Mouse (Mus musculus): Measurements from ENCODE around the gene Atp23. TPM values are rescaled to one million over a fixed set of nuclear protein-coding genes. Genes with fewer than 3 reads are reported as not detected.
A peak's percentile ranks its signal among the peaks of the same experiment; 100 is the strongest.
"Not testable (repeated sequence)": the region's sequence is repeated elsewhere in the genome, so short reads cannot be mapped to it uniquely, and the experiment has no call there.

The Atp23 gene
- polyA plus RNA-seq, 1 experiment from 2014 or later = 15.4 TPM

DNA sequence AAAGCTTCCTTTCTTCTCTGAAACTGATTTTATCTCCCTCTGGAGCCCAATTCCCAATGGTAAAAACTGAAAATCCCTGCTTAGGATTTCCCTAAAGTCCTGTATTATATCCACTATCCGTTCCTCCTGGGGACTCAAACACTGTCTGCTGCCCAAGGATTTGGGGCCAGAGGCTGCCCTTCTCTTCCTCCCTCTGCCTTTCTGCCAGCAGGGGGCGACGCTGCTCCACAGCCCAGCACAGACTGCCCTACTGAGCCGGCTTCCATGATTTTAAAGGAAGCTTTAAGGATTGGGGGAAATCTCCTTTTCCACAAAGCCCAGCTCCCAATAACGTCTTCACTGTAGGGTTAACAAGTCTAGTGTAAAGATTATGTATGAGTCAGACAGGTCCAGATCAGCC is 68.1 kb downstream of the Atp23 start:
- peak; percentile 45 for DNase-seq (ENCODE audit: low spot score)
- Histone ChIP-seq H3K27ac (no peak overlapping the region), H3K9me3 (no peaks in the 10 kb centered on the region)

GRCm38 (mm10) chr10:126831329-126831728 is 69.8 kb downstream of the Atp23 start:
- no peak for DNase-seq (ENCODE audit: low spot score)
- no peak overlapping the region for H3K4me3 ChIP-seq
- H3K27ac ChIP-seq = no peak overlapping the region
- H3K36me3 ChIP-seq = no peaks in the 10 kb centered on the region
- H3K9me3 ChIP-seq = no peaks in the 10 kb centered on the region
- no peaks in the 10 kb centered on the region for H3K27me3 ChIP-seq (ENCODE audit: insufficient read depth, poor library complexity, severe bottlenecking)
- WGBS = 84% methylated on average over 5 of the region's 5 CpGs
- H3K4me1 ChIP-seq (replicated peaks) = peaks cover 9% of the 10 kb centered on the region

More for the DNA sequence above, 68.1 kb downstream of the Atp23 start:
- no peak overlapping the region for H3K4me3 ChIP-seq
- H3K4me1 ChIP-seq (replicated peaks) = peaks cover 9% of the 10 kb centered on the region
- H3K36me3 ChIP-seq = no peaks in the 10 kb centered on the region
- 31% methylated on average over 5 of the region's 5 CpGs for WGBS
- no peaks in the 10 kb centered on the region for H3K27me3 ChIP-seq (ENCODE audit: insufficient read depth, poor library complexity, severe bottlenecking)

GRCm38 (mm10) chr10:126828618-126829017 is 72.5 kb downstream of the Atp23 start:
- 82% methylated on average over 7 of the region's 7 CpGs for WGBS
- Histone ChIP-seq H3K4me3 (no peak overlapping the region), H3K27ac (no peak overlapping the region), H3K27me3 (ENCODE audit: insufficient read depth, poor library complexity, severe bottlenecking) (no peaks in the 10 kb centered on the region), H3K4me1 (replicated peaks) (peaks cover 5% of the 10 kb centered on the region), H3K9me3 (peaks cover 2% of the 10 kb centered on the region; the same call in 1 of the 2 replicates), H3K36me3 (no peaks in the 10 kb centered on the region)
- no peak for DNase-seq (ENCODE audit: low spot score)

DNA sequence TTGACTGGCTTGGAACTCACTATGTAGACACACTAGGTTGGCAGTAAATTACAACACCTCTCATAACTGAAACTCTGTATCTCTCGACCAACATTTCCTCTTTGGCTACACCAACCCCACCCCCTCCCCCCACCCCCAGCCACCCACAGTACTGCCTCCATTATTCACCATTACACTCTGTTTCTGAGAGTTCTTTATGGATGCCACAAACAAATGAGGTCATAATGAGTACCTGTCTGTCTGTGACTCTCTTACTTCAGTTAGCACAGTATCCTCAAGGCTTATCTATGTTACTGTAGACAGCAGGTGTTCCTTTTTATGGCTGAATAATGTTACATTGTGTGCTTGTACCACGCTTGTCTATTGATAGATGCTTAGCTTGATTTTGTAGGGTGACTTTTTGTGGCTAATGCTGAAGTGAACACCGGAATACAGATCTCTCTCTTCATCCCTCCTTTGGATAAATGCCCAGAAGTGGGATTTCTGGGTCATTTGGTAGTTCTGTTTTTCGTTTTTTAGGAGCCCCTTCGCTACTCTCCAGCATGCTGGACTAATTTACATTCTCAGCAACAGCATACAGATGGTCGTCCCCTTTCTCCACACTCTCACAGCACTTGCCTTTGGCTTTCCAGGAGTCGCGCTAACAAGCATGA is 73.1 kb downstream of the Atp23 start:
- DNase-seq (ENCODE audit: low spot score) = no peak
- Histone ChIP-seq H3K36me3 (no peaks in the 10 kb centered on the region), H3K4me1 (replicated peaks) (peaks cover 5% of the 10 kb centered on the region), H3K9me3 (peaks cover 2% of the 10 kb centered on the region; the same call in 1 of the 2 replicates), H3K27ac (no peak overlapping the region), H3K27me3 (ENCODE audit: insufficient read depth, poor library complexity, severe bottlenecking) (no peaks in the 10 kb centered on the region), H3K4me3 (no peak overlapping the region)
- 70% methylated on average over 8 of the region's 8 CpGs for WGBS

DNA sequence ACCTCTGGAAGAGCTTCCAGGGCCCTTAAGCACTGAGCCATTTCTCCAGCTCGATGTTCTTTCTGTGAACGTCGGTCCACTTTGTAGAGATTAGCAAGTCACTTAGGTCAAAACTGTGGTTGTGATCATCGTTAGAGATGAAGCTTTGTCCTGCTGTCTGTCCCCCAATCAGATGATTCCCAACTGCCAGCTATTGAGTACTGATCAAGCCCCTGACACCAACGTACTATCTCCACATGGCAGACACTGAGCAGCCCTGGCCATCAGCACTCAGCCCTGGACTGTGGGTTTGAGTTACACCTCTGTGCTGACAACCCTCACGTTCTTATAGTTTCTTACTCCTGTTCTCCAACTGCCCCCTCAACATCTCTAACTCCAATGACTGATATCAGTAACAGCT is 74.2 kb downstream of the Atp23 start:
- no peak for DNase-seq (ENCODE audit: low spot score)
- no peak overlapping the region for H3K4me3 ChIP-seq
- no peaks in the 10 kb centered on the region for H3K36me3 ChIP-seq
- H3K9me3 ChIP-seq = peaks cover 2% of the 10 kb centered on the region; the same call in 1 of the 2 replicates
- no peaks in the 10 kb centered on the region for H3K27me3 ChIP-seq (ENCODE audit: insufficient read depth, poor library complexity, severe bottlenecking)
- no peak overlapping the region for H3K27ac ChIP-seq
- no peaks in the 10 kb centered on the region for H3K4me1 ChIP-seq (replicated peaks)
- 93% methylated on average over 6 of the region's 6 CpGs for WGBS

DNA sequence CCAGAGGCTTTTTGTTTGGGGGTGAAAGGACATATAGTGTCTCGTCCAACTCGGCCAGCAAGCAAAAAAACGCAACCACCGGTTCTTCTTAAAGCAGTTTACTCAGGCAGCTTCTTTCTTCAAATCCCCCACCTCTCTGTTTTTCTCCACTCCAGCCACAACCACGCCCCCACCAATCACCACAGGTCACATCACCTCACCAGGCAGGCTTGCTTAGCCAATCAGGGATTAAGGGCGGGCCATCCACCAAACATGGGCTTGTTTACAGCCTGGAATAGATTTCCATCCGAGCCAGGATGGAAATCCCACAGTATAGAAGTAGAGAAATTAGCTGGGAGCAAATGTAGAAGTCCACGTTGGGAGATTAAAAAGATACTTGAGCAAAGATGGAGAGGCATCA is 74.9 kb downstream of the Atp23 start:
- not testable (repeated sequence) for H3K4me3 ChIP-seq; DNase-seq (ENCODE audit: low spot score)
- WGBS = 90% methylated on average over 8 of the region's 8 CpGs

DNA sequence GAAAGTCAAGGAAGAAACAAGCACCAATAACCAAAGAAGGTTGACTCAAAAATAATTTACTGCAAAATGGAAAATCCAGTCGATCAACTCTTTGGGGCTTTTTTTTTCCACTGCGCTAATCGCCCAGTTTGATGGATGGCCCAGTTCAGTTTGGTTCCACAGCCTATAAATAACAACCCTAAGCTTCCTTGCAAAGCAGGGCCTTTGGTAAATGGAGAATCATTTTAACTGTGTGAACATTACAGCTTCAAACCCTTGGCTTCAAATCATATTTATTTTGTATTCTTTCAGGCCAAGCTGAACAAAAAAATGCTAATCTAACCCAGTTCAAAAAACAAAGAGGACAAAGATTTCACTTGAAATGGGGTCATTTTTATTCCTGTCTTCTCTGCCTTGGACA is 78.7 kb downstream of the Atp23 start:
- no peak overlapping the region for H3K27ac ChIP-seq

More for the DNA sequence above, 74.9 kb downstream of the Atp23 start:
- H3K27ac ChIP-seq; H3K36me3 ChIP-seq; H3K4me1 ChIP-seq (replicated peaks); H3K9me3 ChIP-seq; H3K27me3 ChIP-seq (ENCODE audit: insufficient read depth, poor library complexity, severe bottlenecking): not testable (repeated sequence)

More for the DNA sequence above, 78.7 kb downstream of the Atp23 start:
- Histone ChIP-seq H3K27me3 (ENCODE audit: insufficient read depth, poor library complexity, severe bottlenecking) (no peaks in the 10 kb centered on the region), H3K4me1 (replicated peaks) (no peaks in the 10 kb centered on the region), H3K9me3 (peaks cover 2% of the 10 kb centered on the region; the same call in 1 of the 2 replicates), H3K36me3 (no peaks in the 10 kb centered on the region), H3K4me3 (no peak overlapping the region)
- 91% methylated on average over 3 of the region's 3 CpGs for WGBS
- no peak for DNase-seq (ENCODE audit: low spot score)

Other genes starting within 250 kb of the Atp23 start
- gene Ctdsp2, start 77.4 kb upstream of the Atp23 start, polyA plus RNA-seq (2016; fragmentation: Nextera tagmentation; extraction: Ambion mirVana) = 33.5 and 36.5 TPM in 2 replicates
- 0.63 and 1.6 TPM in 2 replicates for gene Avil, start 99.4 kb upstream of the Atp23 start, polyA plus RNA-seq (2016; fragmentation: Nextera tagmentation; extraction: Ambion mirVana)
- gene Tsfm, start 129.5 kb upstream of the Atp23 start, polyA plus RNA-seq (2016; fragmentation: Nextera tagmentation; extraction: Ambion mirVana) = 91.4 and 97.4 TPM in 2 replicates
- 39.2 and 51.0 TPM in 2 replicates for gene Mettl1, start 140.1 kb upstream of the Atp23 start, polyA plus RNA-seq (2016; fragmentation: Nextera tagmentation; extraction: Ambion mirVana)
- gene Eef1akmt3, start 140.2 kb upstream of the Atp23 start, polyA plus RNA-seq (2016; fragmentation: Nextera tagmentation; extraction: Ambion mirVana) = 0.07 and 0.25 TPM in 2 replicates
- gene Cyp27b1, start 146.9 kb upstream of the Atp23 start, polyA plus RNA-seq (2016; fragmentation: Nextera tagmentation; extraction: Ambion mirVana) = 0.06 and 0.34 TPM in 2 replicates
- 1.2 and 1.6 TPM in 2 replicates for gene March9, start 158.8 kb upstream of the Atp23 start, polyA plus RNA-seq (2016; fragmentation: Nextera tagmentation; extraction: Ambion mirVana)
- 2,665 and 2,802 TPM in 2 replicates for gene Cdk4, start 162.2 kb upstream of the Atp23 start, polyA plus RNA-seq (2016; fragmentation: Nextera tagmentation; extraction: Ambion mirVana)
- gene Tspan31, start 168.9 kb upstream of the Atp23 start, polyA plus RNA-seq (2016; fragmentation: Nextera tagmentation; extraction: Ambion mirVana) = 177 and 187 TPM in 2 replicates
- gene Agap2, start 173.9 kb upstream of the Atp23 start, polyA plus RNA-seq (2016; fragmentation: Nextera tagmentation; extraction: Ambion mirVana) = 0.12 and 0.33 TPM in 2 replicates
- 69.4 and 85.5 TPM in 2 replicates for gene Os9, start 219.8 kb upstream of the Atp23 start, polyA plus RNA-seq (2016; fragmentation: Nextera tagmentation; extraction: Ambion mirVana)